Mouse (Mus musculus): ENCODE results near the gene Gm20388. TPM values are rescaled to one million over a fixed set of nuclear protein-coding genes. Genes with fewer than 3 reads are reported as not detected.

Gene Gm20388
- polyA plus RNA-seq, 1 experiment, result 49.7 TPM

- TF ChIP-seq CTCF (conservative IDR thresholded peaks at IDR 0.05; ENCODE audit: insufficient read depth, insufficient read length, low read depth, low read length), result no peak
- no peak for TF ChIP-seq POLR2A (IDR thresholded peaks at IDR 0.05; ENCODE audit: low read depth, low read length)
- DNase-seq, result no peak
- 24% methylated on average over 7 of the region's 7 CpGs for WGBS
- Histone ChIP-seq H3K27ac (ENCODE audit: insufficient read depth, low read depth, low read length) (0 out of 2 replicates have a peak overlapping the region, but pooled peaks have one; percentile 5), H3K36me3 (ENCODE audit: control insufficient read depth, insufficient read depth, low read length) (no peaks in the 10 kb centered on the region), H3K4me1 (ENCODE audit: control insufficient read depth, insufficient read depth, low read length) (no peaks in the 10 kb centered on the region), H3K27me3 (replicated peaks; ENCODE audit: control insufficient read depth, insufficient read depth, low read length) (no peaks in the 10 kb centered on the region), H3K4me3 (ENCODE audit: insufficient read depth, low read depth, low read length) (no peak overlapping the region)
Measured at GRCm38 (mm10) chr8:123333864-123334263, 3423.2 kb downstream of the Gm20388 start.

- Histone ChIP-seq H3K27ac (ENCODE audit: insufficient read depth, low read depth, low read length) (no peak overlapping the region), H3K4me1 (ENCODE audit: control insufficient read depth, insufficient read depth, low read length) (no peaks in the 10 kb centered on the region), H3K36me3 (ENCODE audit: control insufficient read depth, insufficient read depth, low read length) (no peaks in the 10 kb centered on the region), H3K27me3 (replicated peaks; ENCODE audit: control insufficient read depth, insufficient read depth, low read length) (no peaks in the 10 kb centered on the region), H3K4me3 (ENCODE audit: insufficient read depth, low read depth, low read length) (no peak overlapping the region)
- WGBS, result 21% methylated on average over 1 of the region's 1 CpGs
- TF ChIP-seq CTCF (conservative IDR thresholded peaks at IDR 0.05; ENCODE audit: insufficient read depth, insufficient read length, low read depth, low read length), result no peak
- no peak for TF ChIP-seq POLR2A (IDR thresholded peaks at IDR 0.05; ENCODE audit: low read depth, low read length)
- DNase-seq, result peak; percentile 49
Measured at GRCm38 (mm10) chr8:123334467-123334866, 3423.8 kb downstream of the Gm20388 start.

GRCm38 (mm10) chr8:123337475-123337874 is 3426.8 kb downstream of the Gm20388 start:
- H3K27me3 ChIP-seq (replicated peaks; ENCODE audit: control insufficient read depth, insufficient read depth, low read length), result no peaks in the 10 kb centered on the region
- peak; percentile 61 for DNase-seq
- TF ChIP-seq POLR2A (IDR thresholded peaks at IDR 0.05; ENCODE audit: low read depth, low read length) (no peak), CTCF (conservative IDR thresholded peaks at IDR 0.05; ENCODE audit: insufficient read depth, insufficient read length, low read depth, low read length) (no peak)
- H3K4me1 ChIP-seq (ENCODE audit: control insufficient read depth, insufficient read depth, low read length), result no peaks in the 10 kb centered on the region
- H3K36me3 ChIP-seq (ENCODE audit: control insufficient read depth, insufficient read depth, low read length), result no peaks in the 10 kb centered on the region
- no peak overlapping the region for H3K27ac ChIP-seq (ENCODE audit: insufficient read depth, low read depth, low read length)
- WGBS, result 63% methylated on average over 3 of the region's 3 CpGs
- H3K4me3 ChIP-seq (ENCODE audit: insufficient read depth, low read depth, low read length), result no peak overlapping the region

- no peak overlapping the region for H3K27ac ChIP-seq (ENCODE audit: insufficient read depth, low read depth, low read length)
- WGBS, result over 99% methylated on average over 4 of the region's 4 CpGs
- TF ChIP-seq POLR2A (IDR thresholded peaks at IDR 0.05; ENCODE audit: low read depth, low read length), result no peak
- 0 out of 2 replicates have a peak, but pooled peaks have one; percentile 16 for TF ChIP-seq CTCF (conservative IDR thresholded peaks at IDR 0.05; ENCODE audit: insufficient read depth, insufficient read length, low read depth, low read length)
Measured at GRCm38 (mm10) chr8:123340071-123340470, 3429.4 kb downstream of the Gm20388 start.

GRCm38 (mm10) chr8:123341040-123342015 is 3430.7 kb downstream of the Gm20388 start:
- no peak for TF ChIP-seq POLR2A (IDR thresholded peaks at IDR 0.05; ENCODE audit: low read depth, low read length)
- no peak for TF ChIP-seq CTCF (conservative IDR thresholded peaks at IDR 0.05; ENCODE audit: insufficient read depth, insufficient read length, low read depth, low read length)
- no peak overlapping the region for H3K27ac ChIP-seq (ENCODE audit: insufficient read depth, low read depth, low read length)
- WGBS, result 68% methylated on average over 27 of the region's 27 CpGs
- DNase-seq, result peak; percentile 10
- no peak overlapping the region for H3K4me3 ChIP-seq (ENCODE audit: insufficient read depth, low read depth, low read length)
- H3K36me3 ChIP-seq (ENCODE audit: control insufficient read depth, insufficient read depth, low read length), result no peaks in the 10 kb centered on the region
- H3K4me1 ChIP-seq (ENCODE audit: control insufficient read depth, insufficient read depth, low read length), result no peaks in the 10 kb centered on the region
- no peaks in the 10 kb centered on the region for H3K27me3 ChIP-seq (replicated peaks; ENCODE audit: control insufficient read depth, insufficient read depth, low read length)

More at GRCm38 (mm10) chr8:123340071-123340470, 3429.4 kb downstream of the Gm20388 start:
- no peaks in the 10 kb centered on the region for H3K36me3 ChIP-seq (ENCODE audit: control insufficient read depth, insufficient read depth, low read length)
- DNase-seq, result no peak
- H3K4me3 ChIP-seq (ENCODE audit: insufficient read depth, low read depth, low read length), result no peak overlapping the region
- no peaks in the 10 kb centered on the region for H3K4me1 ChIP-seq (ENCODE audit: control insufficient read depth, insufficient read depth, low read length)
- H3K27me3 ChIP-seq (replicated peaks; ENCODE audit: control insufficient read depth, insufficient read depth, low read length), result no peaks in the 10 kb centered on the region

- Histone ChIP-seq H3K4me1 (ENCODE audit: control insufficient read depth, insufficient read depth, low read length) (no peaks in the 10 kb centered on the region), H3K27ac (ENCODE audit: insufficient read depth, low read depth, low read length) (peak overlapping the region; percentile 45), H3K4me3 (ENCODE audit: insufficient read depth, low read depth, low read length) (no peak overlapping the region), H3K27me3 (replicated peaks; ENCODE audit: control insufficient read depth, insufficient read depth, low read length) (no peaks in the 10 kb centered on the region), H3K36me3 (ENCODE audit: control insufficient read depth, insufficient read depth, low read length) (no peaks in the 10 kb centered on the region)
- WGBS, result 47% methylated on average over 8 of the region's 8 CpGs
- peak; percentile 35 for DNase-seq
- TF ChIP-seq POLR2A (IDR thresholded peaks at IDR 0.05; ENCODE audit: low read depth, low read length) (no peak), CTCF (conservative IDR thresholded peaks at IDR 0.05; ENCODE audit: insufficient read depth, insufficient read length, low read depth, low read length) (no peak)
Measured at GRCm38 (mm10) chr8:123342253-123342652, 3431.6 kb downstream of the Gm20388 start.

GRCm38 (mm10) chr8:123342911-123343310 is 3432.3 kb downstream of the Gm20388 start:
- DNase-seq, result no peak
- Histone ChIP-seq H3K27ac (ENCODE audit: insufficient read depth, low read depth, low read length) (peak overlapping the region; percentile 13), H3K27me3 (replicated peaks; ENCODE audit: control insufficient read depth, insufficient read depth, low read length) (no peaks in the 10 kb centered on the region), H3K4me3 (ENCODE audit: insufficient read depth, low read depth, low read length) (no peak overlapping the region), H3K36me3 (ENCODE audit: control insufficient read depth, insufficient read depth, low read length) (no peaks in the 10 kb centered on the region), H3K4me1 (ENCODE audit: control insufficient read depth, insufficient read depth, low read length) (no peaks in the 10 kb centered on the region)
- 52% methylated on average over 7 of the region's 7 CpGs for WGBS
- no peak for TF ChIP-seq CTCF (conservative IDR thresholded peaks at IDR 0.05; ENCODE audit: insufficient read depth, insufficient read length, low read depth, low read length)
- no peak for TF ChIP-seq POLR2A (IDR thresholded peaks at IDR 0.05; ENCODE audit: low read depth, low read length)

All from kidney, adult 2 months (tissue).